Mouse (Mus musculus) kidney, postnatal 4 days (tissue): ENCODE results near the gene Tent4b.
A peak's percentile ranks its signal among the peaks of the same experiment; 100 is the strongest.

Experiments used
- DNase-seq, 2 experiments: peaks; one replicate each; pipeline ENCODE4 v3.0.0; 2021; ENCODE audit warnings: mixed read lengths in 2 of 2

Tent4b gene

DNA sequence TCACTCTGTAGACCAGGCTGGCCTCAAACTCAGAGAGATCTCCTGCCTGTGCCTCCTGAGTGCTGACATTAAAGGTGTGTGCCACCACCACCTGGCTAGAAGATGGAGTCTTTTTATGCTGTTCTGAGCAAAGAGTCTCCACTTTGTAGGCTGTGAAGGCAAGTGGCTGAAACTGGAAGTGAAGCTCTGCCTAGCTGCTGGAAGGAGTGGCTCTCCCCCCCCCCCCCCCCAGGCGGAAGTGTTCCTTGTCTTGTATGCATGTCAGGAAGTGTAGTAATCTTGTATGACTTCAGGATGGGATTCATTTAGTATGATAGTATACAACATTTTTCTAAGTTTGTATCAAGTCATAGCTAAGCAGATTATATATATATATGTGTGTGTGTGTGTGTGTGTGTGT is 29.8 kb downstream of the Tent4b start:
- DNase-seq = no peak

DNA sequence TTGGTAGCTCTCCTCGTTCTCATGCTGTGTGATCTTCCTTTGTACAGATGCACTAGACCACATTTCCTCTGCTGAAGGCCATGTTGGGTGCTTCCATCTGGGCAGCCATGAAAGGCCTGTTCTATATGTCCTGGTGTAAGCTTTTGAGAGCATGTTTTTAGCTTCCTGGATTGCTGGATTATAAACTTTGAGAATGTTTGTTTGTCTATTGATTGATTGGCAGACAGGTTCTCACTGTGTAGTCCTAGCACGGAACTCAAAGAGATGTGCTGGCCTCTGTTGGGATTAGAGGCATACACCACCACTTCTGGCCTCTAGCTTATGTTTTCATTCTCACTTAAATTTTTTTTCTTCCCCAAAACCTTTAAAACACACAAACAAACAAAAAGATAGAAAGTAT is 37.7 kb downstream of the Tent4b start:
- DNase-seq = no peak

DNA sequence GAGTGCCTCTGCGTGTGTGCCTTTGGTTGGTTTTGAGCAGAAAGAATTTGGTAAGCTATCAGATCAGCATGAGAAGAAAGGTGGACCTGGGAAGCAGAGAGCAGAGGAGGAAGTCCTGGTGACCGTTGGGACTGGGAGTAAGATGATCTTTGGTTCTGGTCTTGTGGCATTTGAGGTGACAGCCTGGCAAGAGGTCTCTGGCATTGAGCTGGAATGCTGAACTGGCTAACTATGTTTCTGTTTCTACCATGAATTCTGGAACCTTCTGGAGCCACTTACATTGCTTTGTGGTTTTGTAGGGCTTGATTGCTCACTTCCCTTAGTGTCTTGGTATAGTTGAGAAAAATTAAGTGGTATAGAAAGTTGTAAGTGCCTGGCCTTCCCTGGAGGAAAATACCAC is 38.6 kb downstream of the Tent4b start:
- no peak for DNase-seq

DNA sequence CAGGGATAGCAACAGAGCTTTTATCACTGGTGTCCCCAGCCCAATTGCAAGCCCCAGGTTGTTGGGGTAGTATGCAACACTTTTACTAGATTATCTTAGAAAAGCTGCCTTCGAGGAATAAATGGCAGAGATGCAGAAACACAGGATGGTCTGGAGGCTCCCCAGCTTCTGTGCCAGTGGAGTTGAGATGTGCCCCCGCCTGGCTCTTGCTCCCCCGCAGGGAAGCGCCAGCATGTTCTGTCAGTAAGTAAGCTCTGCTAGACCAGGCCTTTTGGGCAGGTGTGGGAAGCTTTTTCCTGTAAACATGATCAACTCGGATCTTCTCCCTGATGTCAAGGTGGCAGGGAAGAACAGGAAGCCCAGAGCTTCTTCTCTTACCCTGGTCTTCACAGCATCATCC is 40.3 kb downstream of the Tent4b start:
- no peak for DNase-seq

DNA sequence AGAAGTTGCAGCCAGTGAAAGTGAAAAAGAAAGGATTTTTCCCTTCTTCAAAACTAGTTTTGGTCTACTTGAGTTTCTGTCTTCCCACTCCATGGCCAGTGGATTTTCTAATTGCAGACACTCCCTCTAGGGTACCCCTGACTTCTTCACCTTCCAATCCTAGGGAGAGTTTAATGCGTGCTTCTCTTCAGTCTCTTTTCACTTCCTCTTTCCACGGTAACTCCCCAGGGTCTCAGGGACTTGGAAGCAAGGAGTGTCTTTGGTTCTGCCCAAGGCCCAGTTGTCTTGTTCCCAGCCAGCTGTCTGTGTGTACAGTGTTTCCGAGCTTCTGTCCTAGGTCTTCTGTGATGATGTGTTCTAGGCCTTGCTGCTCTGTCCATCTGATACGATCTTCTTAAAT is 42.9 kb downstream of the Tent4b start:
- DNase-seq = no peak

DNA sequence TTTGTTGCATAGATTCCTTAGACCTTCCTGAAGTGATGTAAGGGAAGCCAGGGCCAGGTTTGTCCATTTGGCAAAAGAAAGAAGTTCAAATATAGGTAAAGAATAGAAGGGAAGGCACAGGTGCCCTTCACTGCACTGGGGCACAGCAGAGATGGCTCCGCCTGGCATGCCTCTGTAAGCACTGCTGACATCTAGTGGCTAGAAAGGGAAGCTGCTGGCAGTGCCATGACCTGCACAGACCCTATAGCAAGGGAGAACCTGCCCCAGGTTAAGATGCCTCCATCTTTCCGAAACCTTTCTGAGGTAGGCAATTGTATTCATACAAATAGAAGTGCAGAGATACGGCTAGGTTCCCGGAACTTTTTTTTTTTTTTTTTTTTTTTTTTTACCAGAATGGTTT is 45.3 kb downstream of the Tent4b start:
- DNase-seq = peak; percentile 70 to 74

DNA sequence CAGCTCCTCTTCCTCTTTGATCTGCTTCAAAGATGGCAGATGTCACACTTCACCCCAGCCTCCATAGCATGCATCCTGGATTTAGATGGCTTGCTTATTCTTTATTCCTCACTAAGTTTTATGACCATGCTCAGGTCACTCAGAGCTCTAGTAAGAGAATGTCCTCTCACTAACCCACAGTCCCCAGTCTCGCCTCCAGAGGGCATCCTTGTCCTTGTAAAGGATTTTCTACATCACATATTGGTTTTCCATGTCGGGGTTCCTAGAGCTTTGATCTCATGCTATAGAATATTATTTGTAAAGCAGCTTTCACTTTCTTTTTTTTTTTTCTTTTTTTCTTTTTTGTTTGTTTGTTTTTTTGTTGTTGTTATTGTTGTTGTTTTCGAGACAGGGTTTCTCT is 53.8 kb downstream of the Tent4b start:
- DNase-seq = peak; percentile 82 to 83

DNA sequence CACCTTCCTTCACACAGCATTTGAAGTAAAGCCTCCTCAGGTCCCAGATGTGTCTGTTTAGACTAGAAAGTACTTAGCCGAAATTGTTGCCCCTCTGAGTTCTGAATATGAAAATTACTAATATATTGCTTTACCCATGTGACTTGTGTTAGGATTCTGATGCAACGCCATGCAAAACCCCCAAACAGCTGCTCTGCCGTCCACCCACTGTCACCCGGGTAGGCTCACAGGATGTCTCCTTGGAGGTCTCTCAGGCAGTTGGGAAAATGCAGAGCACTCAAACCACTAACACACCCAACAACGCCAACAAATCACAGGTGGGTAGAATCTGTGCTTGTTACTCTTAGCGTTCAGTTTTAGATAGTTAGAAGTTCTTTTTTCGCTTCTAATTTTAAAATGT is 55.9 kb downstream of the Tent4b start:
- no peak for DNase-seq

DNA sequence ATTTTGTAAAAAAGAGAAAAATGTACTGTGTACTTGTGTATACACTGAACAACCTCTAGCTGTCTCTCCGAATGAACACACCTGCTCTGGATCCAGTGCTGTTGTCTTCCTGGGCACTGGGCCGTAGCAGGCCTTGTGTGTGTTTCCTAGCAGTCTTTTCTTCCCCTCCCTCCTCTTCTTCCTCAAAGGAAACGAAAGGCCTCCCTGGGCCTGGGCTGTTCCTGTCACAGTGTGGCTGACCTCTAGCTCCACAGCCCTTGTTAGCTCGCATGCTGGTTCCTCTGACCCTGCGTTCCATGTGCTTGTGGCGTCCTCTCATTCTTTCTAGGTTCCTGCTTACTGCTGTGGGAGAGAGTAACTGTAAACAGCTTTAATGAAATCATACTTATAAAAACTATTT is 59.0 kb downstream of the Tent4b start:
- DNase-seq = peak in 1 of 2 experiments; percentile 20

DNA sequence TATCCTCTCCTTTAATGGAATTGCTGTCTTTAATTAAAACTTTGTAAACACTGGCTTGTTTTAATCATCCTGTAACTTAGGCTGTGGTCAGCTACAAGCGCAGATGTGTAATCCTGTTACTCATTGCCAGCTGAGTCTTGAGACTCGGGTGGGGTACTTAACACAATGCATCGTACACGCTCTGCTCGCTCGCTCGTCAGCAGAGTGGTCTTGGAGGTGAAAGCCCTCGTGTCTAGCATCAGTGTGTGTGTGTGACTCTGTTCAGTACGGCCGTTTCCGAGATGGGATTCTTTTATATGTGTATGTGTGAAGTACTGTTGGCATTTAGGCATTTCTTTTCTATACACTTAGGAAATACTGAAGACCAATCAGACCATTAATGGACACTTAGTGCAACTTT is 59.5 kb downstream of the Tent4b start:
- DNase-seq = no peak

DNA sequence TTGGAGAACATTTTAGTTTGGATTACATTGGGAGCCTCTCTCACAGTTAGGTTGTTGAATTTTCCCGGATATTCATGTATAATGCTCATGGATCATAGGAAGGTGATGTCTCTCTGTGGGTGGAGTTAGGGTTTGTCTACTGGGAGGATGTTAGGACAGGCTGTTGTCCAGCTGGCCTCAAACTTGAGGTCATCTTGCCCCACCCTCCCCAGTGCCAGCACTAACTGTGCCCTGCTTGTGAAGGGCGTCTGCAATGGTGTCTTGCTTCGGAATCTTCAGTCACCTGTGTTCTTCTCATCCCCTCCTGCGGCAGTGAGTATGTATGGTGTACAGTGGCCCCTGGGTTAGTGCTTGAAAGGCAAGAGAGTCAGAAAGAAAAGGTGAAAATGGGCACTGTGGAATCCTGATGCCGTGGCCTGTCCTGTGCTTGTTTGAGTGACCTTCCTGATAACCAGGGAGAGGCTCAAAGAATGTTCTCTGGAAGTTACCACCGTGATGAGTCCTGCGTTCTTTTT is 61.5 kb downstream of the Tent4b start:
- DNase-seq = no peak

DNA sequence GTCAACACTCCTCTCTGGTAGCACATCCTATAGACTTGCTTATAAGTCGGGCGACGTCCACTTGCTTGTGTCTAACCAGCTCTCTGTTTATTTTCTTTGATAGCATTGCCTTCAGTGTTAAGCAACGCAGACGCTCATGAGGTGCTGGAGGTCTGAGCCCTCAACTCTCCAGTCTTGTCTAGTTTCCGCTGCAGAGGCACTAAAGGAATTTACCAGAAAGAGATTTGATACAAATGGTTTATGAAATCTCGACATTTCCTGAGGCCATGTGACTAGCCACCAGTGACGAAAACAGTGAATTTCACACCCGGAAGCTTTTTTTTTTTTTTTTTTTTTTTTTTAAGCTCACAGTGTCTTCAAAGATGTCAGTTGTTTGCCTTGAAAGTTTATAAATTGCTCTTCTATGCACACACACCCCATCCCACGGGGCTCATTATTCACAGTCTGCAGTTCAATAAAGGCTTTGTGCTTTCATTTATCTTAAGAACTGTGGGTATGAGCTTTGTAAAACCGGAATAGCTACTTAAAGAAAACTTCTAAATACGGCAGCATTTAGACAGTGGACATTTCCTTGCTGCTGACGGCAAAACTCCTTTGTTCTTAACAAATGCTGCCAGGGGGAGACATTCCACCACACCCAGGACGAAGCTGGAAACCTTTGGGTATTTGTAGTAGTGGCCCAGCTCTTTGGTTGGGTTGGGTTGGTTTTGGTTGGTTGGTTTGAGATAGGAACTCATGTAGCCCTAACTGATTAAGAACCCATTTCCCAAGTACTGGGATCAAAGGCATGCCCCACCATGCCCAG is 64.0 kb downstream of the Tent4b start:
- DNase-seq = peak in 1 of 2 experiments; percentile 47

DNA sequence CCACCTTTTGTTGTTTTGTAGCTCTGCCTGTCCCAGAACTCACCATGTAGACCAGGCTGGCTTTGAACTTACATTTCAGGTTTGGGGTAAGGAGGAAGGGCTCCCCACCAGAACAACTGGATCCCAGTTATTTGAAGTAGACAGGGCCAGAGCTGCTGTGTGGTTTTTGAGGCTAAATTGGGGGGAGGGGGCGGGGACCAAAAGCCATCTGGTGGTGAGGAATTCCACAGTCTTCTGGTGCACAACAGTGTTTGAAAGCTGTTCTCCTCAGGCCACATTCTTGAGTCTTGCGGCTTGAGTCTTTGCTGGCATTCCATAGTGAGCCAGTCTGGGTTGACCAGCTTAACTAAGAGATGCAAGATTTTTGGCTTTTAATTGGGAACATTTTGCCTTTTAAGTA is 66.5 kb downstream of the Tent4b start:
- DNase-seq = peak in 1 of 2 experiments; percentile 40

DNA sequence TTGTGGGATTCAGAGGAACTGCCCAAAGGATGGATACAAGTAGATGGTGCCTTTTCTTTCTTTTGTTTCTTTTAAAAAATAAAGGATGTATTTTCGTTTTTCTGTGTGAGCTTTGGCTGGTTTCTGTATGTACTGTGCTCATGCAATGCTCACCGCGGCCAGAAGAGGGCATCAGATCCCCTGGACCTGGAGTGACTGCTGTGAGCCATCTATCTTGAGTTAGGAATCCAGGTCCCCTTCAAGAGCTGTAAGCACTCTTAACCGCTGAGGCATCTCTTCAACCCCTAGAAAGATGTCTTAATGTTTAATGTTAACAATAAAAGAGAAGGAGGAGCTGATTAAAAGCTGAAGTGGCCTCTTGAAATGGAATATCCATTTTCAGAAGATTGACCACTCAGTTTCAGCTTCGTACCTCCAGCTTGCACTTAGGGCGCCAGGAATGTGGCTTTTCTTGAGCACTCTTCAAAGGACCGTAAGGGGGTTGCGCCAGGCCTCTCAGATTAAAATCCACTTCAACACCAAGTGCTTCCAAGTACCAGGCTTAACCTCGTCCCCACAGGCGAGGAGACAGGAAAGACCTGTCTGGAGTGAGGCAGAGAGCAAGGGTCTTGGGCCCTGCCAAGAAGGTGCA is 67.3 kb downstream of the Tent4b start:
- peak; percentile 92 to 94 for DNase-seq

DNA sequence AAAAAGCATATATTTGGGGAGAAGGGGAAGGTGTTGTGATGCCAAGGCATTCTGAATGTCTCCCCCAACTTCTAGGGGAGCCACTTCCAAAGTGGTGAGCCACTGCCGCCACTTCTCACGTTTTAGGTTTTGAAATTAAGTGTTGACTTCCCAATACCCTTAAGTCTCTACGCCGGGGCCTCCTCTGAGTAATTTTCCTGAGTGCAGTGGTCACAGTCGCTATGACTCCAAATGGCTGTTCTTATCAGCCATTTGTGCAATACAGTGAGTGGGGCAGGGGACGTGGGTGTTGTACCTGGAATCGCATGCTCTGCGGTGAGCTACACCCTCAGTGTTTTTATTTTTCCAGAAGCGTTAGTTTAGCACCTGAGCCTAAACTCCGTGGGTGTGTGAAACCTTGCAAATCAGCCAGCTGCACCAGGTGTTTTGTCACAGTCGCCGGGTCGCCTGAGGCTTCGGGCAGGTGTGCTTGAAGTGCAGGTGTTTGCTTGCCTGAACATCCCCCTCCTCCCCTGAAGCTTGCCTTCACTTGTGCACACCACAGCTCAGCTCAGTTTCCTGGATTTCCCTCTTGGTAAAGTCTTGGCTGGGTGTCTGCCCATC is 67.9 kb downstream of the Tent4b start:
- no peak for DNase-seq

DNA sequence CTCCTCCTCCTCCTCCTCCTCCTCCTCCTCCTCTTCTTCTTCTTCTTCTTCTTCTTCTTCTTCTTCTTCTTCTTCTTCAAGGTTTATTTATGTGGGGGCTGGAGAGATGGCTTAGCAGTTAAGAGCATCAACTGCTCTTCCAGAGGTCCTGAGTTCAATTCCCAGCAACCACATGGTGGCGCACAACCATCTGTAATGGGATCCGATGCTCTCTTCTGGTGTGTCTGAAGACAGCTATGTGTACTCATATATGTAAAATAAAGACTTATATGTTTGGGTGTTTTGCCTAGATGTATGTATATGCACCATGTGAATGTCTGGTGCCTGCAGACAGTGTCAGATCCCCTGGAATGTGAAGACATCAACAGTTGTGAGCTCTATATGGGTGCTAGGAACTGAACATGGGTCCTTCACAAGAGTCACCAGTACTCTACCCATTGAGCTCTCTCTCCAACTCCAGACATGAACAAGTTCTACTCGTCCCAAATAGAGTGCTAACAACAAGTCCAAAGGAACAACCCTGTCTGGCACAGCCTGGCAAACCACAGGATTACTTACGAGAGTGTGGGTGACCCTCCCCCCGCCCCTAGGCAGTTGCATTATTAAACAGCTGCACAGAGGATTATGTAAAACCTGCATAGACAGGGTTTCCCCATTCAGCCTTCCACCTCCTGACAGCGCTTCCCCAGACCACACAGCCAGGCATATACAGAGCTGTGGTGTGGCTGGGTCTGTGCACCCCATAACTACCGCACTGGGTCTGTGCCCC is 70.3 kb downstream of the Tent4b start:
- DNase-seq = no peak

DNA sequence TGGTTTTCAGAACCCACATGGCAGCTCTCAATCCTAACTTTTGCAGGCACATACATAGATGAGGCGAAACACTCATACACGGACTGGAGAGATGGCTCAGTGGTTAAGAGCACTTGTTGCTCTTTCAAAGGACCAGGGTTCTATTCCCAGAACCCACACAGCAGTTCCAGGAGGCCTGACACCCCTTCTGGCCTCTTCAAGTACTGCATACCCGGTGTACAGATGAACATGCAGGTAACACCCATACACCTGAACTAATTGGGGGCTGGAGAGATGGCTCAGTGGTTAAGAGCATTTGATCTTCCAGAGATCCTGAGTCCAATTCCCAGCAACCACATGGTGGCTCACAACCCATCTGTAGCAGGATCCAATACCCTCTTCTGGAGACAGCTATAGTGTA is 71.1 kb downstream of the Tent4b start:
- DNase-seq = no peak

DNA sequence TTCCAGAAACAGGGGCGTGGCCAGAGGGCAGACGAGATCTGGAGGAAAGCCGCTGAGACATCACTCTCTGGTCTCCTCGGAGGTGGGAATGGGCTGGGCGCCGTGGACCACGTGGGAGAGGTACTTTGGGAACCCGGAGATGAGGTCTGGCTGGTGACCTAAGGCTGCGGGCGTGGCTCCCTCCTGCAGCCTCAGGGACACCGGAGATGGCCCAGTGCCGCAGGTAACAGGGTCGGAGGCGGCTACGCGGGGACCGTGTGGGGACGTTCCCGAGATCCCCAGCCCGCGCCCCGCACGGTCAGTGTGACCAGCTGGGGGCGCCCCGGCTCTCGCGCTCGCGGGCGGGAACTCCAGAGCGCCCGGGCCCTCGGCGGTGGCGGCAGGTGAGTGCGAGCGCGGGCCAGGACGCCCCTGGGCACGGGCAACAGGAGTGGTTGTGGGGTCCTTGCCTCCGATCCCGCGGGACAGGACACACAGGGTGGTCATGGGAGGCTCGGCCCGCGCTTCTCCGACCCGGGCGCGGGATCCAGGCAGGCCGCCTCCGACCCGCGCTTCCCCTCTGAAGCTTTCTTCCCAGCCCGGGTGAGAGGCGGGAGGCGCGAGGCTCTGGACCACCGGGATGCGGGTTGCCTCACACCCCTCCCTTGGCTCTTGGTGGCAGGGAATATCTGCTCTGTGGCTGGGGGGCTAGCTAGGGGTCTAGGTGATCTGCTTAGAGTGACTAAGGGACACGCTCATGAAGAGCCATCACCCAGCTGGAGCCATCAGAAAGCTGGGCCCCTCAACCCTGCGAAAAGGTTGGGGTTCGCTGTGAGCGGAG is 73.4 kb downstream of the Tent4b start, which contains the start of gene Adcy7:
Gene Adcy7 (plus strand): TSS at position 173 of the 820 bp plus-strand sequence.
- DNase-seq = peak; percentile 71 to 75

DNA sequence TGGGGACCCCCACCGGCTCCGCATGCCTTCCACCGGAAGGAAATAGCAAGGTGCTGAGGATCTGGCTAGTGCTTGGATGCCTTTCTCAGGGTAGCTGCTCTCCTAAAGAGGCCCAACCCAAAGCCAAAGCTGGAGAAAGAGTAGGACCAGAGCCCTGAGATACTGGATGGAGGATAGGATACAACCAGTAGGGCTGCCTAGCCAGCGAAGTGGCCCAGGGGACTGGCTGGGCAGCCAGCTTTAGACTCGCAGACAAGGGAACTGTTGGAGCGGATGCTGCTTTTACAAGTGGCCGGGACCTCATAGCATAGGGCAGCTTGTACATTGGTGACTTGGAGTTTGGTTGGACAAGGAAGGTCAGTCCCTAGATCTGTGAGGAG is 74.0 kb downstream of the Tent4b start:
- no peak for DNase-seq

DNA sequence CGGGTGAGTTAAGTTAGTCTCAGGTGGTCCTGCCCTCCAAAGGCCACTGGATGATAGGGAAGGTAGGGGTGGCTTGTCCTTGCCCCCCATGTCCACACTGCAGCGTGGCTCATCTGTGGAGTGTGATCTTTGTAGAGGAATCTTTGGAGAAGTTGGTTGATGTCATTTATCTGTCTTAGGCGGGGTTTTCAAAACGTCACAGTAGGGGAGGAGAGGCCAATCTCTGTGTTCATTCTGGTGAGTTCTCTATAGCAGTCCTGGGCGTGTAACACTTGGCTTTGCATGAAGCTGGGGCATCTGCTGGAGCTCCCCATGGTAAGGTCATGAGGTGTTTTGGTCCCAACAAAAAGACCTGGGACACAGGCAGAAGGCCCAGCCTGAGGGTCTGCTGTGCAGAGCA is 75.1 kb downstream of the Tent4b start:
- DNase-seq = no peak

DNA sequence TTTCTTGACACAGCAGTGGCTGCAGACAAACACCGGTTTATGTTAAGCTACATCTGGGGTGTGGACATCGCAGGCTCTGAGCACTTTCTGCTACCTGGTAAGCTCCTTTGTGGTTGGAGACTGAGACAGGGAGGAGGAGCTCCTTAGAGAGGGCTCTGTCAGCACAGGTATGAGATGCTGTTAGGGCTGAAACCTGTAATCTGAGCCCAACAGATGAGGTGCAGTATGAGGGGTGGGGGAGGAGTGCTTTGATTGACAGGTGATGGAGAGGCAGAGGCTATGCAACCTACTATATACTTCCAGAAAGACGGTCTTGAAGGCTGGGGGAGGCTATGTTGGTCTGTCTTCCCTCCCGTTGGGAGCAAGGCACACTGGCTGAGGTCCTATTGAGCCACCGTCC is 80.2 kb downstream of the Tent4b start:
- DNase-seq = no peak

DNA sequence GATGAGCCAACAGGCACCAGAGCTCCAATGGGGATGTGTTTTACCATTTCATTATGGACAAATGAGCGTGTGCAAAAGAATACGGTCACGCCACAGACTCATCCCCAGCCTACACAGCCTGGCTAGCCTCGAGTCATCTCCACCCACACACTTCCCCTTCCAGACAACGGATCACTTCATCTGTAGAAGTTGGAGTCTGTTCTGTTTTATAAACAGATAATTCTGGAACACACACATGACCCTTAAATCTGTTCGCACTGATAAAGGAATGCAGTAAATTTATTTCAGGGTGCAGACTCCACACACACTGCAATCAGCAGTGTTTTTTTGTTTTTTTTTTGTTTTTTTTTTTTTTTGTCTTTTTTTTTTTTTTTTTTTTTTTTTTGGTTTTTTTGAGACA is 80.7 kb downstream of the Tent4b start:
- no peak for DNase-seq
